Mouse (Mus musculus) CH12.LX (cell line): Measurements from ENCODE around the gene Ctss. TPM values are rescaled to one million over a fixed set of nuclear protein-coding genes. Genes with fewer than 3 reads are reported as not detected.

ENCODE experiments used
- DNase-seq: peaks from one replicate; pipeline ENCODE4 v3.0.0-alpha.2; 2013; ENCODE audit errors: extremely low read depth
- H3K27ac ChIP-seq: 2 replicates; pipeline ENCODE4 v1.5.1; 2012; ENCODE audit warnings: low read depth, mild to moderate bottlenecking, control low read depth, moderate library complexity; ENCODE audit not compliant: insufficient read depth
- H3K27me3 ChIP-seq: replicated peaks from 2 replicates; pipeline ENCODE3; 2012; ENCODE audit warnings: inconsistent platforms
- H3K36me3 ChIP-seq, 2 experiments: replicated peaks in 1 of 2; 2 replicates each; pipeline versions ENCODE3 to v1.6.1; 2012; ENCODE audit warnings: inconsistent platforms in 1 of 2, low read length in 1 of 2, mild to moderate bottlenecking in 1 of 2, mixed read lengths in 1 of 2, moderate library complexity in 1 of 2; ENCODE audit not compliant: control insufficient read depth in 1 of 2, insufficient read depth in 1 of 2
- H3K4me1 ChIP-seq, 2 experiments: 2 replicates each; pipeline ENCODE4 v1.6.1; 2012; ENCODE audit warnings: inconsistent platforms in 1 of 2, moderate library complexity in 1 of 2; ENCODE audit not compliant: insufficient read depth in 2 of 2, control insufficient read depth in 1 of 2
- H3K4me2 ChIP-seq: 2 replicates; pipeline ENCODE4 v1.6.1; 2012; ENCODE audit warnings: low read depth, mild to moderate bottlenecking, control low read depth; ENCODE audit not compliant: poor library complexity, insufficient read depth, severe bottlenecking
- H3K4me3 ChIP-seq, 3 experiments: fragments of 150-350 bp in 1 of 3; sonication (generic) in 1 of 3; replicated peaks in 1 of 3; 2 replicates each; pipeline versions ENCODE3 to v1.5.1; 2011 to 2012; ENCODE audit warnings: low read depth in 2 of 3, low read length in 2 of 3, mild to moderate bottlenecking in 2 of 3, moderate library complexity in 2 of 3, control low read depth in 1 of 3, improper control_type of control experiment in 1 of 3, inconsistent platforms in 1 of 3, mixed read lengths in 1 of 3; ENCODE audit not compliant: poor library complexity in 1 of 3
- H3K79me2 ChIP-seq: replicated peaks from 2 replicates; pipeline ENCODE4 v1.6.1; 2012; ENCODE audit warnings: mild to moderate bottlenecking, moderate library complexity; ENCODE audit not compliant: control insufficient read depth, poor library complexity, insufficient read depth, severe bottlenecking; ENCODE audit errors: extremely low read depth
- H3K9ac ChIP-seq: 2 replicates; pipeline ENCODE4 v1.6.1; 2012; ENCODE audit warnings: low read depth, mild to moderate bottlenecking, control low read depth, moderate library complexity; ENCODE audit not compliant: insufficient read depth
- H3K9me3 ChIP-seq: replicated peaks from 2 replicates; pipeline ENCODE3; 2012; ENCODE audit warnings: low read length, inconsistent platforms, mixed read lengths
- BHLHE40 ChIP-seq: IDR thresholded peaks from 2 replicates; pipeline ENCODE4 v1.6.1; 2011; ENCODE audit warnings: mild to moderate bottlenecking, low read depth, low read length, improper control_type of control experiment
- CHD1 ChIP-seq: IDR thresholded peaks from 2 replicates; pipeline ENCODE4 v1.6.1; 2012; ENCODE audit warnings: low read depth, low read length, improper control_type of control experiment, inconsistent platforms
- CHD2 ChIP-seq: IDR thresholded peaks from 2 replicates; pipeline ENCODE4 v1.6.1; 2011; ENCODE audit warnings: low read length, improper control_type of control experiment
- CTCF ChIP-seq, 2 experiments: IDR thresholded peaks in 1 of 2; conservative IDR thresholded peaks in 1 of 2; 2 replicates each; pipeline ENCODE4 v1.5.1; 2011 to 2012; ENCODE audit warnings: low read depth in 2 of 2, low read length in 2 of 2, improper control_type of control experiment in 1 of 2, inconsistent platforms in 1 of 2, mild to moderate bottlenecking in 1 of 2, moderate library complexity in 1 of 2
- E2F4 ChIP-seq: IDR thresholded peaks from 2 replicates; pipeline ENCODE4 v1.6.1; 2011; ENCODE audit warnings: low read depth, low read length, improper control_type of control experiment; ENCODE audit not compliant: insufficient replicate concordance
- ELF1 ChIP-seq: IDR thresholded peaks from 2 replicates; pipeline ENCODE4 v1.6.1; 2014; ENCODE audit warnings: low read depth, mild to moderate bottlenecking, inconsistent platforms, low read length, improper control_type of control experiment
- EP300 ChIP-seq: IDR thresholded peaks from 2 replicates; pipeline ENCODE4 v1.6.1; 2011; ENCODE audit warnings: low read length, improper control_type of control experiment
- ETS1 ChIP-seq: conservative IDR thresholded peaks from 2 replicates; pipeline ENCODE4 v1.6.1; 2012; ENCODE audit warnings: low read depth, mild to moderate bottlenecking, inconsistent platforms, low read length, improper control_type of control experiment, moderate library complexity
- GABPA ChIP-seq: IDR thresholded peaks from 2 replicates; pipeline ENCODE4 v1.6.1; 2012; ENCODE audit warnings: low read depth, low read length, improper control_type of control experiment, inconsistent platforms; ENCODE audit not compliant: insufficient replicate concordance
- HCFC1 ChIP-seq: IDR thresholded peaks from 2 replicates; pipeline ENCODE4 v1.6.1; 2012; ENCODE audit warnings: low read depth, mild to moderate bottlenecking, inconsistent platforms, low read length, improper control_type of control experiment
- IRF4 ChIP-seq: IDR thresholded peaks from 2 replicates; pipeline ENCODE4 v1.6.1; 2014; ENCODE audit warnings: low read depth, mild to moderate bottlenecking, inconsistent platforms, low read length, improper control_type of control experiment
- JUN ChIP-seq: IDR thresholded peaks from 2 replicates; pipeline ENCODE4 v1.6.1; 2011; ENCODE audit warnings: low read depth, mild to moderate bottlenecking, low read length, improper control_type of control experiment, moderate library complexity; ENCODE audit not compliant: insufficient read depth
- JUND ChIP-seq: conservative IDR thresholded peaks from 2 replicates; pipeline ENCODE4 v1.6.1; 2011; ENCODE audit warnings: low read depth, low read length, improper control_type of control experiment
- KAT2A ChIP-seq: IDR thresholded peaks from 2 replicates; pipeline ENCODE4 v1.6.1; 2012; ENCODE audit warnings: low read length, improper control_type of control experiment, inconsistent platforms; ENCODE audit not compliant: insufficient replicate concordance
- MAFK ChIP-seq: IDR thresholded peaks from 2 replicates; pipeline ENCODE4 v1.6.1; 2011; ENCODE audit warnings: low read length, improper control_type of control experiment; ENCODE audit not compliant: insufficient replicate concordance
- MAX ChIP-seq: IDR thresholded peaks from 2 replicates; pipeline ENCODE4 v1.6.1; 2011; ENCODE audit warnings: low read length, improper control_type of control experiment
- MAZ ChIP-seq: IDR thresholded peaks from 2 replicates; pipeline ENCODE4 v1.6.1; 2012; ENCODE audit warnings: low read depth, mild to moderate bottlenecking, inconsistent platforms, low read length, improper control_type of control experiment, moderate library complexity
- MEF2A ChIP-seq: IDR thresholded peaks from 2 replicates; pipeline ENCODE4 v1.6.1; 2014; ENCODE audit warnings: low read depth, mild to moderate bottlenecking, inconsistent platforms, low read length, improper control_type of control experiment, borderline replicate concordance
- MXI1 ChIP-seq: IDR thresholded peaks from 2 replicates; pipeline ENCODE4 v1.6.1; 2011; ENCODE audit warnings: mild to moderate bottlenecking, low read depth, low read length, improper control_type of control experiment
- MYC ChIP-seq: IDR thresholded peaks from 2 replicates; pipeline ENCODE4 v1.6.1; 2011; ENCODE audit warnings: low read depth, mild to moderate bottlenecking, improper control_type of control experiment, low read length
- NELFE ChIP-seq: IDR thresholded peaks from 2 replicates; pipeline ENCODE4 v1.6.1; 2011; ENCODE audit warnings: low read depth, low read length, improper control_type of control experiment
- NRF1 ChIP-seq: IDR thresholded peaks from 2 replicates; pipeline ENCODE4 v1.6.1; 2014; ENCODE audit warnings: low read depth, mild to moderate bottlenecking, inconsistent platforms, low read length, improper control_type of control experiment, moderate library complexity
- PAX5 ChIP-seq: IDR thresholded peaks from 2 replicates; pipeline ENCODE4 v1.6.1; 2012; ENCODE audit warnings: low read length, inconsistent platforms, mixed read lengths
- POLR2A ChIP-seq: IDR thresholded peaks from 2 replicates; pipeline ENCODE4 v1.6.1; 2011; ENCODE audit warnings: low read depth, mild to moderate bottlenecking, improper control_type of control experiment, low read length
- POLR2AphosphoS2 ChIP-seq: IDR thresholded peaks from 2 replicates; pipeline ENCODE4 v1.6.1; 2011; ENCODE audit warnings: low read depth, low read length, improper control_type of control experiment
- RAD21 ChIP-seq: IDR thresholded peaks from 2 replicates; pipeline ENCODE4 v1.6.1; 2011; ENCODE audit warnings: low read depth, mild to moderate bottlenecking, low read length, improper control_type of control experiment, moderate library complexity
- RCOR1 ChIP-seq: conservative IDR thresholded peaks from 2 replicates; pipeline ENCODE4 v1.6.1; 2012; ENCODE audit warnings: low read depth, mild to moderate bottlenecking, inconsistent platforms, low read length, improper control_type of control experiment
- SIN3A ChIP-seq: IDR thresholded peaks from 2 replicates; pipeline ENCODE4 v1.6.1; 2012; ENCODE audit warnings: low read length, improper control_type of control experiment, inconsistent platforms
- SMC3 ChIP-seq: IDR thresholded peaks from 2 replicates; pipeline ENCODE4 v1.6.1; 2011; ENCODE audit warnings: low read depth, low read length, improper control_type of control experiment
- TBP ChIP-seq: conservative IDR thresholded peaks from 2 replicates; pipeline ENCODE4 v1.6.1; 2011; ENCODE audit warnings: low read depth, low read length, improper control_type of control experiment
- TCF12 ChIP-seq: IDR thresholded peaks from 2 replicates; pipeline ENCODE4 v1.6.1; 2014; ENCODE audit warnings: low read depth, mild to moderate bottlenecking, inconsistent platforms, low read length, improper control_type of control experiment
- UBTF ChIP-seq: IDR thresholded peaks from 2 replicates; pipeline ENCODE4 v1.6.1; 2012; ENCODE audit warnings: low read depth, mild to moderate bottlenecking, inconsistent platforms, low read length, improper control_type of control experiment, moderate library complexity
- USF1 ChIP-seq: IDR thresholded peaks from 2 replicates; pipeline ENCODE4 v1.6.1; 2014; ENCODE audit warnings: low read depth, mild to moderate bottlenecking, inconsistent platforms, low read length, improper control_type of control experiment
- USF2 ChIP-seq: conservative IDR thresholded peaks from 2 replicates; pipeline ENCODE4 v1.6.1; 2011; ENCODE audit warnings: low read depth, low read length, improper control_type of control experiment
- ZC3H11A ChIP-seq: IDR thresholded peaks from 2 replicates; pipeline ENCODE4 v1.6.1; 2012; ENCODE audit warnings: low read depth, mild to moderate bottlenecking, inconsistent platforms, low read length, improper control_type of control experiment
- ZKSCAN1 ChIP-seq: IDR thresholded peaks from 2 replicates; pipeline ENCODE4 v1.6.1; 2012; ENCODE audit warnings: low read depth, inconsistent platforms, low read length, improper control_type of control experiment, borderline replicate concordance
- ZMIZ1 ChIP-seq: IDR thresholded peaks from 2 replicates; pipeline ENCODE4 v1.6.1; 2012; ENCODE audit warnings: low read depth, mild to moderate bottlenecking, inconsistent platforms, low read length, improper control_type of control experiment
- ZNF384 ChIP-seq: IDR thresholded peaks from 2 replicates; pipeline ENCODE4 v1.6.1; 2012; ENCODE audit warnings: low read depth, low read length, improper control_type of control experiment, inconsistent platforms
- dilution Hi-C: fragments of 300-500 bp; cut with MboI; formaldehyde crosslinking; loops from 2 replicates; pipeline ENCODE4 v1.14.3; 2020; ENCODE audit warnings: low sequenced_read_pairs; ENCODE audit not compliant: extremely low pct_unique_long_range_greater_than_20kb, extremely low pct_ligation_motif_present
- in situ Hi-C: fragments of 300-500 bp; cut with MboI; formaldehyde crosslinking; loops from 3 replicates; pipeline ENCODE4 v1.14.3; 2019; ENCODE audit warnings: low sequenced_read_pairs, low pct_ligation_motif_present, low pct_unique_long_range_greater_than_20kb, mixed read lengths
- polyA plus RNA-seq: library from polyadenylated mRNA; unstranded; fragments of >175 nt; gene quantifications from 2 replicates; pipeline ENCODE4 v1.2.1, GENCODE M21; 2012; ENCODE audit warnings: low read depth; ENCODE audit not compliant: insufficient read length
- total RNA-seq, 2 experiments: library from RNA; depleted of rRNA; stranded (reverse); fragments of 300-350 nt in 1 of 2; fragments of >200 nt in 1 of 2; gene quantifications; 2 replicates each; pipeline ENCODE4 v1.2.3; 2012 to 2014

Gene Ctss
- 178 and 202 TPM in 2 replicates for total RNA-seq (2012; rRNA removed)
- 282 and 300 TPM in 2 replicates for total RNA-seq (2014; rRNA removed)
- polyA plus RNA-seq: 238 and 271 TPM in 2 replicates

DNA sequence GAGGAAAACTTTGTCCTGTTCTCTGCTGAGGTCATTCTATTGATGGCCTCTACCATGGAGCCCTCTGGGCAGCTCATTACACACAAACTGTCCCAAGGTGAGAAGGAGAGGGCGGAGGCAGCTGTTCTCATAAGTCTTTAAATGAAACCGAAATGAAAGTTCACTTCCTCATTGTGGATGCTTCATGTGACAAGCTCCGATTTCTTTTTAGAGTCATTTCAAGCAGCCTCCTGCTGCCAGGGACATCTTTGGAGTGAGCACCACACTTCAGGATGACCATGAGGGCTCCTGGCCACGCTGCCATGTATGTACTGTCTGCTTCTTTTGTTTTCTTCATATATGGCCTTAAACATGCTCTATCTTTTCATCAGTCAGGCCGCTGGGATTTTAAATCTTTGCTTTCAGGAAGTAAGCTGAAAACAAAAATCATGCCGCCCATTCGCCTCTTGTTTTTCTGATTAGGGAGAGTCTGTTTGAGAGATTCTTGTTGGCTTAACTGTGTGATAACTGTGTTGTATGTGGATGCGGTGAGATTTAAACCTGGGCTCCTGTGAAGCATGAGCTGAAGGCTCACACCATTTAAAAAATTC lies at the start of gene Ctss:
Ctss (plus strand) TSS at position 165 of the 590 bp plus-strand sequence.
- H3K27ac ChIP-seq: peak within 1 kb of the TSS; percentile 60
- H3K27me3 ChIP-seq: no peaks in the 10 kb centered on the region
- dilution Hi-C loops: no loop called here
- peak within 1 kb of the TSS; percentile 64 for H3K9ac ChIP-seq
- H3K79me2 ChIP-seq: peaks cover 23% of the 10 kb centered on the region
- in situ Hi-C loops: no loop called here
- H3K4me2 ChIP-seq: peak within 1 kb of the TSS; percentile 33
- peak within 1 kb of the TSS; percentile 43 to 62 (median 53) for H3K4me3 ChIP-seq
- peaks cover 3% of the 10 kb centered on the region for H3K9me3 ChIP-seq
- TF ChIP-seq BHLHE40 (peak; percentile 73), MAFK (0 out of 2 replicates have a peak, but pooled peaks have one; percentile 20), MAX (peak; percentile 90), ZKSCAN1 (no peak), MEF2A (0 out of 2 replicates have a peak, but pooled peaks have one; percentile 48), EP300 (peak; percentile 79), TCF12 (peak; percentile 62; the same call in 1 of the 2 replicates), SIN3A (peak; percentile 78; the same call in 1 of the 2 replicates), HCFC1 (no peak; the same call in 1 of the 2 replicates), MYC (peak; percentile 94), USF2 (peak; percentile 48), PAX5 (no peak), ZC3H11A (no peak), SMC3 (no peak), MXI1 (peak; percentile 42; the same call in 1 of the 2 replicates), JUN (no peak), UBTF (no peak), CHD1 (no peak), IRF4 (peak; percentile 90), MAZ (no peak), ELF1 (peak; percentile 78), USF1 (peak; percentile 52), RAD21 (no peak), JUND (peak; percentile 68; the same call in 1 of the 2 replicates), GABPA (no peak), NRF1 (no peak), ZNF384 (no peak), CHD2 (no peak), TBP (peak; percentile 88), NELFE (peak; percentile 72), POLR2A (peak; percentile 86), RCOR1 (no peak), ETS1 (peak; percentile 76), POLR2AphosphoS2 (no peak), KAT2A (no peak), E2F4 (no peak), CTCF (conservative IDR thresholded peaks at IDR 0.05 in 1 of 2, IDR thresholded peaks at IDR 0.05 in 1 of 2; ENCODE audit: low read depth in 2 of 2, low read length in 2 of 2) (no peak), ZMIZ1 (no peak)
- peaks cover 10 to 21% of the 10 kb centered on the region in 2 experiments for H3K36me3 ChIP-seq
- DNase-seq: peak; percentile 89
- H3K4me1 ChIP-seq: peaks cover 25 to 54% of the 10 kb centered on the region in 2 experiments
